Mouse (Mus musculus) heart, embryonic 10.5 days (tissue): ENCODE results near the gene Gm4553. TPM values are rescaled to one million over a fixed set of nuclear protein-coding genes. Genes with fewer than 3 reads are reported as not detected.
"Not testable (repeated sequence)": the region's sequence is repeated elsewhere in the genome, so short reads cannot be mapped to it uniquely, and the experiment has no call there.

Experiments
- DNase-seq: peaks from one replicate; pipeline ENCODE4 v3.0.0-alpha.2; 2017; ENCODE audit warnings: low spot score
- H3K27ac ChIP-seq: fragments of 300-500 bp; sonication (generic); 2 replicates; pipeline ENCODE4 v1.5.1; 2016; ENCODE audit warnings: mild to moderate bottlenecking
- H3K27me3 ChIP-seq: fragments of 300-500 bp; sonication (generic); 2 replicates; pipeline ENCODE4 v1.6.1; 2016; ENCODE audit warnings: mild to moderate bottlenecking; ENCODE audit not compliant: poor library complexity, insufficient read depth, severe bottlenecking
- H3K36me3 ChIP-seq: fragments of 300-500 bp; sonication (generic); 2 replicates; pipeline ENCODE4 v1.6.1; 2016; ENCODE audit warnings: mild to moderate bottlenecking, moderate library complexity
- H3K4me1 ChIP-seq: fragments of 300-500 bp; sonication (generic); 2 replicates; pipeline ENCODE4 v1.6.1; 2016; ENCODE audit warnings: mild to moderate bottlenecking
- H3K4me3 ChIP-seq: fragments of 300-500 bp; sonication (generic); 2 replicates; pipeline ENCODE4 v1.5.1; 2016; ENCODE audit warnings: mild to moderate bottlenecking, moderate library complexity
- H3K9me3 ChIP-seq: fragments of 300-500 bp; sonication (generic); 2 replicates; pipeline ENCODE4 v1.6.1; 2016; ENCODE audit warnings: mild to moderate bottlenecking, moderate library complexity
- WGBS: fragments of 180-500 bp; shearing (Covaris S2); methylation state at CpG from one replicate; pipeline ENCODE4 v1.1.7; 2016; 5-methylcytosine and 5-hydroxymethylcytosine counted together
- polyA plus RNA-seq: library from polyadenylated mRNA; unstranded; fragments of >200 nt; fragmentation: Nextera tagmentation; extraction: Ambion mirVana; gene quantifications from 2 replicates; pipeline ENCODE4 v1.2.1, GENCODE M21; 2016

Gene Gm4553
- not detected in 2 replicates for polyA plus RNA-seq

- not testable (repeated sequence) for H3K9me3 ChIP-seq, DNase-seq, H3K27ac ChIP-seq, H3K36me3 ChIP-seq, H3K4me1 ChIP-seq, H3K4me3 ChIP-seq, H3K27me3 ChIP-seq
Observed at GRCm38 (mm10) chr7:142165639-142166038, at the start of gene Gm4553. Gene Gm4553, minus strand, starts transcription at chr7:142165739.

GRCm38 (mm10) chr7:142212136-142212535 is 46.6 kb upstream of the Gm4553 start:
- DNase-seq, H3K36me3 ChIP-seq, H3K27me3 ChIP-seq, H3K9me3 ChIP-seq, H3K4me3 ChIP-seq, H3K27ac ChIP-seq, H3K4me1 ChIP-seq: not testable (repeated sequence)
- 58% methylated on average over 1 of the region's 1 CpGs for WGBS

- Histone ChIP-seq H3K36me3 (no peaks in the 10 kb centered on the region), H3K4me3 (no peak within 1 kb of the TSS), H3K27me3 (no peaks in the 10 kb centered on the region), H3K4me1 (no peaks in the 10 kb centered on the region), H3K9me3 (no peaks in the 10 kb centered on the region), H3K27ac (no peak within 1 kb of the TSS)
- no peak for DNase-seq
- WGBS: 73% methylated on average over 1 of the region's 1 CpGs
Observed at GRCm38 (mm10) chr7:142211559-142211958, 46.0 kb upstream of the Gm4553 start, which contains the start of gene Gm7579. Gene Gm7579, plus strand, starts transcription at chr7:142211859.

GRCm38 (mm10) chr7:142206891-142207290 is 41.4 kb upstream of the Gm4553 start:
- 76% methylated on average over 5 of the region's 5 CpGs for WGBS
- not testable (repeated sequence) for DNase-seq, H3K27ac ChIP-seq, H3K4me1 ChIP-seq, H3K4me3 ChIP-seq, H3K9me3 ChIP-seq, H3K36me3 ChIP-seq
- peaks cover 12% of the 10 kb centered on the region; the same call in 1 of the 2 replicates for H3K27me3 ChIP-seq

GRCm38 (mm10) chr7:142205488-142205887 is 39.9 kb upstream of the Gm4553 start:
- H3K27ac ChIP-seq: no peak overlapping the region

GRCm38 (mm10) chr7:142201064-142201463 is 35.5 kb upstream of the Gm4553 start, which contains the start of gene Krtap5-3:
Gene Krtap5-3, plus strand, starts transcription at chr7:142201364.
- Histone ChIP-seq H3K9me3 (no peaks in the 10 kb centered on the region), H3K27ac (no peak within 1 kb of the TSS), H3K4me1 (no peaks in the 10 kb centered on the region), H3K4me3 (no peak within 1 kb of the TSS), H3K27me3 (peaks cover 22% of the 10 kb centered on the region), H3K36me3 (no peaks in the 10 kb centered on the region)
- 58% methylated on average over 1 of the region's 1 CpGs for WGBS
- DNase-seq: no peak

More at GRCm38 (mm10) chr7:142205488-142205887, 39.9 kb upstream of the Gm4553 start:
- H3K4me1 ChIP-seq: no peaks in the 10 kb centered on the region
- no peaks in the 10 kb centered on the region for H3K9me3 ChIP-seq
- peaks cover 17% of the 10 kb centered on the region; the same call in 1 of the 2 replicates for H3K27me3 ChIP-seq
- H3K4me3 ChIP-seq: no peak overlapping the region
- no peaks in the 10 kb centered on the region for H3K36me3 ChIP-seq
- DNase-seq: no peak

- Histone ChIP-seq H3K36me3 (no peaks in the 10 kb centered on the region), H3K4me1 (no peaks in the 10 kb centered on the region), H3K27me3 (peaks cover 22% of the 10 kb centered on the region), H3K27ac (no peak overlapping the region), H3K9me3 (no peaks in the 10 kb centered on the region), H3K4me3 (no peak overlapping the region)
- WGBS: 77% methylated on average over 2 of the region's 2 CpGs
- no peak for DNase-seq
Observed at GRCm38 (mm10) chr7:142198748-142199147, 33.2 kb upstream of the Gm4553 start.

- no peak for DNase-seq
- H3K4me3 ChIP-seq: no peak within 1 kb of the TSS
Observed at GRCm38 (mm10) chr7:142190289-142190688, 24.8 kb upstream of the Gm4553 start, which contains the start of gene Gm10153. Gene Gm10153, minus strand, starts transcription at chr7:142190389.

GRCm38 (mm10) chr7:142188156-142188555 is 22.6 kb upstream of the Gm4553 start:
- no peak for DNase-seq
- WGBS: 59% methylated on average over 2 of the region's 2 CpGs
- H3K27ac ChIP-seq: no peak overlapping the region
- H3K4me1 ChIP-seq: no peaks in the 10 kb centered on the region
- H3K4me3 ChIP-seq: no peak overlapping the region
- H3K9me3 ChIP-seq: no peaks in the 10 kb centered on the region
- no peaks in the 10 kb centered on the region for H3K36me3 ChIP-seq
- peaks cover 14% of the 10 kb centered on the region for H3K27me3 ChIP-seq

More at GRCm38 (mm10) chr7:142190289-142190688, 24.8 kb upstream of the Gm4553 start, which contains the start of gene Gm10153:
- Histone ChIP-seq H3K36me3 (no peaks in the 10 kb centered on the region), H3K4me1 (no peaks in the 10 kb centered on the region), H3K27ac (no peak within 1 kb of the TSS), H3K27me3 (peaks cover 14% of the 10 kb centered on the region), H3K9me3 (no peaks in the 10 kb centered on the region)
- WGBS: 36% methylated on average over 2 of the region's 2 CpGs

GRCm38 (mm10) chr7:142181021-142181420 is 15.5 kb upstream of the Gm4553 start:
- H3K27me3 ChIP-seq: 0 out of 2 replicates have a peak, but pooled peaks cover 5% of the 10 kb centered on the region
- no peak overlapping the region for H3K4me3 ChIP-seq
- no peaks in the 10 kb centered on the region for H3K36me3 ChIP-seq
- H3K9me3 ChIP-seq: no peaks in the 10 kb centered on the region
- DNase-seq: no peak
- no peaks in the 10 kb centered on the region for H3K4me1 ChIP-seq
- no peak overlapping the region for H3K27ac ChIP-seq
- WGBS: 5% methylated on average over 1 of the region's 1 CpGs

GRCm38 (mm10) chr7:142178685-142179084 is 13.1 kb upstream of the Gm4553 start:
- H3K27me3 ChIP-seq: peaks cover 10% of the 10 kb centered on the region; the same call in 1 of the 2 replicates
- DNase-seq: no peak
- H3K36me3 ChIP-seq: no peaks in the 10 kb centered on the region
- WGBS: 80% methylated on average over 1 of the region's 1 CpGs
- H3K4me1 ChIP-seq: no peaks in the 10 kb centered on the region
- H3K27ac ChIP-seq: no peak overlapping the region
- H3K4me3 ChIP-seq: no peak overlapping the region
- no peaks in the 10 kb centered on the region for H3K9me3 ChIP-seq

GRCm38 (mm10) chr7:142175905-142176304 is 10.4 kb upstream of the Gm4553 start, which contains the start of gene Krtap5-2:
Gene Krtap5-2, minus strand, starts transcription at chr7:142176005.
- H3K4me3 ChIP-seq: not testable (repeated sequence)

GRCm38 (mm10) chr7:142169836-142170235 is 4.3 kb upstream of the Gm4553 start:
- Histone ChIP-seq H3K4me1 (no peaks in the 10 kb centered on the region), H3K27me3 (peaks cover 3% of the 10 kb centered on the region; the same call in 1 of the 2 replicates), H3K9me3 (no peaks in the 10 kb centered on the region), H3K36me3 (no peaks in the 10 kb centered on the region), H3K27ac (no peak overlapping the region), H3K4me3 (no peak overlapping the region)
- no peak for DNase-seq
- WGBS: 38% methylated on average over 3 of the region's 3 CpGs

More at GRCm38 (mm10) chr7:142175905-142176304, 10.4 kb upstream of the Gm4553 start, which contains the start of gene Krtap5-2:
- H3K9me3 ChIP-seq, H3K27me3 ChIP-seq, H3K36me3 ChIP-seq, H3K27ac ChIP-seq, DNase-seq, H3K4me1 ChIP-seq: not testable (repeated sequence)

GRCm38 (mm10) chr7:142159366-142159765 is 6.2 kb downstream of the Gm4553 start:
- WGBS: 91% methylated on average over 3 of the region's 3 CpGs
- Histone ChIP-seq H3K9me3 (no peaks in the 10 kb centered on the region), H3K4me1 (no peaks in the 10 kb centered on the region), H3K36me3 (no peaks in the 10 kb centered on the region), H3K4me3 (no peak overlapping the region), H3K27me3 (no peaks in the 10 kb centered on the region; the same call in 1 of the 2 replicates), H3K27ac (no peak overlapping the region)
- no peak for DNase-seq
